Mouse (Mus musculus): ENCODE measurements around the gene Numbl.

Gene Numbl

GRCm38 (mm10) chr7:27319411-27319810 lies 61.2 kb downstream of the Numbl start:
- in situ Hi-C loops (cut with MboI, MseI), result no loop called here

GRCm38 (mm10) chr7:27322291-27322690 lies 64.1 kb downstream of the Numbl start:
- in situ Hi-C loops (cut with MboI, MseI), result loop anchor here in 1 of 2 experiments (5.0 to 10.0 kb wide), 2 partner anchors 80 to 1703 kb away; no protein-coding TSS in a partner anchor

GRCm38 (mm10) chr7:27323001-27323400 lies 64.8 kb downstream of the Numbl start:
- in situ Hi-C loops (cut with MboI, MseI), result loop anchor here in 1 of 2 experiments (5.0 to 10.0 kb wide), 2 partner anchors 81 to 1702 kb away; no protein-coding TSS in a partner anchor

- in situ Hi-C loops (cut with MboI, MseI), result loop anchor here in 1 of 2 experiments (5.0 to 10.0 kb wide), 2 partner anchors 82 to 1701 kb away; no protein-coding TSS in a partner anchor
These were observed 65.9 kb downstream of the Numbl start for GRCm38 (mm10) chr7:27324161-27324560.

GRCm38 (mm10) chr7:27324928-27325327 lies 66.7 kb downstream of the Numbl start:
- in situ Hi-C loops (cut with MboI, MseI), result loop anchor here in 1 of 2 experiments (5.0 to 10.0 kb wide), 2 partner anchors 83 to 1700 kb away; no protein-coding TSS in a partner anchor

- in situ Hi-C loops (cut with MboI, MseI), result loop anchor here in 1 of 2 experiments (10.0 kb wide), 1 partner anchor 1699 kb away; no protein-coding TSS in a partner anchor
These were observed 67.5 kb downstream of the Numbl start for GRCm38 (mm10) chr7:27325697-27326096.

GRCm38 (mm10) chr7:27326101-27326880 lies 68.1 kb downstream of the Numbl start:
- in situ Hi-C loops (cut with MboI, MseI), result loop anchor here in 1 of 2 experiments (10.0 kb wide), 1 partner anchor 1699 kb away; no protein-coding TSS in a partner anchor

- in situ Hi-C loops (cut with MboI, MseI), result loop anchor here in 1 of 2 experiments (10.0 kb wide), 1 partner anchor 1697 kb away; no protein-coding TSS in a partner anchor
These were observed 69.3 kb downstream of the Numbl start for GRCm38 (mm10) chr7:27327500-27327899.

- in situ Hi-C loops (cut with MboI, MseI), result loop anchor here in 1 of 2 experiments (10.0 kb wide), 1 partner anchor 1697 kb away; no protein-coding TSS in a partner anchor
These were observed 69.9 kb downstream of the Numbl start for GRCm38 (mm10) chr7:27328161-27328560.

- in situ Hi-C loops (cut with MboI, MseI), result loop anchor here in 1 of 2 experiments (10.0 kb wide), 1 partner anchor 1696 kb away; no protein-coding TSS in a partner anchor
These were observed 70.4 kb downstream of the Numbl start for GRCm38 (mm10) chr7:27328648-27329047.

- in situ Hi-C loops (cut with MboI, MseI), result loop anchor here in 1 of 2 experiments (10.0 kb wide), 1 partner anchor 1695 kb away; no protein-coding TSS in a partner anchor
These were observed 71.2 kb downstream of the Numbl start for GRCm38 (mm10) chr7:27329326-27329947.

GRCm38 (mm10) chr7:27329981-27330380 lies 71.7 kb downstream of the Numbl start:
- in situ Hi-C loops (cut with MboI, MseI), result loop anchor here in 1 of 2 experiments (10.0 kb wide), 1 partner anchor 1695 kb away; no protein-coding TSS in a partner anchor

GRCm38 (mm10) chr7:27330709-27331540 lies 72.7 kb downstream of the Numbl start:
- in situ Hi-C loops (cut with MboI, MseI), result no loop called here

GRCm38 (mm10) chr7:27331541-27331851 lies 73.3 kb downstream of the Numbl start:
- in situ Hi-C loops (cut with MboI, MseI), result no loop called here
